Mouse (Mus musculus): ENCODE results near the gene Ifrd2.
A peak's percentile ranks its signal among the peaks of the same experiment; 100 is the strongest.

GRCm38 (mm10) chr9:107627387-107628255, 40.2 kb downstream of the Ifrd2 start:
- no peak for TF ChIP-seq CTCF (IDR thresholded peaks at IDR 0.05; ENCODE audit: control insufficient read depth, insufficient read depth, insufficient replicate concordance, low read depth, low read length)
- 0 out of 2 replicates have a peak, but pooled peaks have one; percentile 41 for TF ChIP-seq POLR2A (IDR thresholded peaks at IDR 0.05; ENCODE audit: control insufficient read depth, low read depth, low read length)

Data from testis, adult 2 months (tissue).